In genomic region chr5:24264151-24264550, GRCm38 (mm10) we compare ENCODE assay signal across 18 mouse cellular contexts.
DNase-seq lines count a peak whose midpoint lies in the region; ATAC-seq lines count a peak whose summit lies in the region.
"Had no signal": no experiment of that assay in that cellular context is flagged by ENCODE, and none has a peak within 500 bp of the region (broad histone marks: within the 10 kb centered on the region; RNA-seq: fewer than 3 reads in every experiment).

No protein-coding gene starts in this region.

- peak; percentile 20; the same call in 1 of the 2 replicates for ATAC-seq in stomach, embryonic 15.5 days (ENCODE audit: insufficient read depth, low FRiP score, low read depth)
- ATAC-seq: forebrain, embryonic 15.5 days; intestine, embryonic 15.5 days had no signal

- H3K4me3 ChIP-seq in stomach, embryonic 15.5 days (replicated peaks), result no peak overlapping the region
- H3K4me3 ChIP-seq: embryonic facial prominence, embryonic 12.5 days; forebrain, embryonic 15.5 days; heart, embryonic 12.5 days; hindbrain, embryonic 10.5 days; intestine, embryonic 15.5 days had no signal

- H3K4me2 ChIP-seq in stomach, embryonic 15.5 days, result no peak overlapping the region
- H3K4me2 ChIP-seq: embryonic facial prominence, embryonic 12.5 days; forebrain, embryonic 15.5 days; heart, embryonic 12.5 days; hindbrain, embryonic 14.5 days; intestine, embryonic 15.5 days had no signal

- no peaks in the 10 kb centered on the region for H3K9me3 ChIP-seq in stomach, embryonic 15.5 days
- H3K9me3 ChIP-seq: embryonic facial prominence, embryonic 12.5 days; forebrain, embryonic 15.5 days; heart, embryonic 12.5 days; hindbrain, embryonic 10.5 days; intestine, embryonic 15.5 days had no signal

- H3K9ac ChIP-seq in stomach, embryonic 15.5 days, result no peak overlapping the region
- H3K9ac ChIP-seq: embryonic facial prominence, embryonic 12.5 days; forebrain, embryonic 15.5 days; heart, embryonic 12.5 days; hindbrain, embryonic 14.5 days; intestine, embryonic 15.5 days had no signal

- WGBS in stomach, embryonic 15.5 days, result 47% methylated on average over 4 of the region's 4 CpGs

- no peaks in the 10 kb centered on the region for H3K27me3 ChIP-seq in stomach, embryonic 15.5 days (replicated peaks)
- H3K27me3 ChIP-seq: embryonic facial prominence, embryonic 12.5 days; forebrain, embryonic 15.5 days; heart, embryonic 12.5 days; intestine, embryonic 15.5 days had no signal

- H3K27ac ChIP-seq in stomach, embryonic 15.5 days, result no peak overlapping the region
- H3K27ac ChIP-seq: embryonic facial prominence, embryonic 12.5 days; forebrain, embryonic 15.5 days; hindbrain, embryonic 10.5 days; hindbrain, embryonic 14.5 days; intestine, embryonic 15.5 days had no signal

- DNase-seq in adrenal gland, adult 2 months, result peak; percentile 41
- no peak for DNase-seq in adrenal gland, postnatal 25 days
- DNase-seq in NIH3T3 (ENCODE audit: low read depth), result peak; percentile 81
- DNase-seq in right cerebral cortex, postnatal 10 days (ENCODE audit: low spot score in 2 of 2), result no peak
- DNase-seq in layer of hippocampus, postnatal 25 days (ENCODE audit: extremely low spot score in 1 of 2, low spot score in 1 of 2), result no peak
- no peak for DNase-seq in kidney, postnatal 14 days
- DNase-seq: cerebellum, adult 11-12 months; cerebellum, adult 9-10 months; cerebellum, postnatal 25 days; gastrocnemius, postnatal 10 days; heart, adult 18-20 months had no signal

- peaks cover 4% of the 10 kb centered on the region; the same call in 1 of the 2 replicates for H3K4me1 ChIP-seq in stomach, embryonic 15.5 days

- no peaks in the 10 kb centered on the region for H3K36me3 ChIP-seq in stomach, embryonic 15.5 days
- H3K36me3 ChIP-seq: embryonic facial prominence, embryonic 12.5 days; forebrain, embryonic 15.5 days; heart, embryonic 12.5 days; hindbrain, embryonic 10.5 days; intestine, embryonic 15.5 days had no signal

Comparison
In these comparisons a context has a peak if more than half of its experiments do, and no peak if none do; other contexts are left out.
1. DNase-seq: peak in adrenal gland, adult 2 months (single experiment) and NIH3T3 (single experiment); none in adrenal gland, postnatal 25 days (single experiment), right cerebral cortex, postnatal 10 days (0 of 2), layer of hippocampus, postnatal 25 days (0 of 2) and kidney, postnatal 14 days (single experiment).